Mouse (Mus musculus): Measurements from ENCODE around the gene Slc35e3.

DNA sequence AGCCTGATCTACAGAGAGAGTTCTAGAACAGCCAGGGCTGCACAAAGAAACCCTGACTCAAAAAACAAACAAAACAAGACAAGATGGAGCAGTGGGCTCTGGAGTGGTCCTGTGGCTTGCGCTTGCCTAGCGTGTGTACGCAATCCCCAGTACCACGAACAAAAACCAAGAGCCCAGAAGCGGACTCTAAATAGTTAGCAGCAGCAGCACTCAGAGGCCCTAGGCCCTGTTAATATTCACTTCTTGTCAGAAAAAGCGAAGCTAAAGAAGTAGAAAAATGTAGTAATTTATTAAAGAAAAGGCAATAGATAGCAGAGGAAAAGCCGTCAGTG, 8.4 kb upstream of the Slc35e3 start:
- no peak for TF ChIP-seq POLR2A (IDR thresholded peaks at IDR 0.05; ENCODE audit: insufficient read depth, low read depth, low read length)
- no peak for TF ChIP-seq CTCF (IDR thresholded peaks at IDR 0.05; ENCODE audit: insufficient read depth, low read depth, low read length)

All from olfactory bulb, adult 2 months (tissue).